Mouse (Mus musculus): ENCODE data around the gene Agpat2.

Gene Agpat2

DNA sequence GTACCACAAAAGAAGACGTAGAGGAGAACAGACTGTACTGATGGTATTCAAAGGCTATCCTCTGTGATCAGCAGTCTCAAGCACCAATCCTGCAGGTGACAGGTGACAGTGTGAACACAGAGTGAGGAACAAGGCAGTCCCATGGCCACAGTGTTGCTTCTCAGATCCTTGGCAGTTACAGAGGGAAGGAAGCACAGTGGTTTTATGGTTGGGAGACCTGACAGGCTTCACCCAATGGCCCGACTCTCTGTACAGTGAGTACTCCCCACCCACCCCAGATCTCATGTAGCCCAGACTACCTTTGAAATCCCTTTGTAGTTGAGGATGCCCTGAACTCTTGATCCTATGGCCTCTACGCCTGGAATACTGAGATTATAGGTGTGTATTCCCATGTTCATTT, 21.2 kb upstream of the Agpat2 start:
- DNase-seq = no peak

DNA sequence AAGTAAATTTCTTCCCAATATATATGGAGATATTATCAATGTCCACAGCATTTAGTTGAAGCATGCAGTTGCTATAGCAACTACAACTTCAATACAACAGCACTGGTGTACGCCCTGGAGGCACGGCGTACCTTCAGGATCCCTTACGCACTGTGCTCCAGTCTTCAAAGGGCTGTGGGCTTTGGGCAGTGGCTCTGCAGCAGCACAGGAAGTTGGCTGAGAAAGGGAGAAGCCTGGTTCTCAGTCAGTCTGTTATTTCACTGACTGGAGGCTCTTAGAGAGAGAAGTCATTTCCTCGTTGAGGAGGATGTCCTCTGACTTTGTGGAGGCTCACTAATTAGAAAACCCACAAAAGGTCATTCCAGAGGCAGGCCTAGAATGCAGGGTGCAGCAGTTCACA, 18.8 kb upstream of the Agpat2 start:
- no peak for DNase-seq

DNA sequence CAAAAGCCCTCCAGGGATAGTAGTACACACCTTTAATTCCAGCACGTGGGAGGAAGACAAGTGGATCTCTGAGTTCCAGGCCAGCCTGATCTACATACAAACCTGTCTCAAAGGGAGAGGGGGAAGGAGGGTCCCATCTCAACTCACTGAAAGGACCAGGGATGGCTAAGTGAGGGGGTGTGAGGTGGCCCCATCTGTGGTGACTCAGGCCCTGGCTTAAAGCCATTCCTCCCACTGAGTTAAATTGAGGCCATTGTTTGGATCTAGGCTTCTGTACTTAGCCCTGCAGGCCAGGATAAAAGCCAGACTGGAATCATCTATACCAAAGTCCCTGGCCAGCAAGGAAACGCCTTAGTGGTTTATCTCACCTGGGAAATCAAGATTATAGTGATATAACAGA, 17.0 kb upstream of the Agpat2 start:
- DNase-seq = no peak

DNA sequence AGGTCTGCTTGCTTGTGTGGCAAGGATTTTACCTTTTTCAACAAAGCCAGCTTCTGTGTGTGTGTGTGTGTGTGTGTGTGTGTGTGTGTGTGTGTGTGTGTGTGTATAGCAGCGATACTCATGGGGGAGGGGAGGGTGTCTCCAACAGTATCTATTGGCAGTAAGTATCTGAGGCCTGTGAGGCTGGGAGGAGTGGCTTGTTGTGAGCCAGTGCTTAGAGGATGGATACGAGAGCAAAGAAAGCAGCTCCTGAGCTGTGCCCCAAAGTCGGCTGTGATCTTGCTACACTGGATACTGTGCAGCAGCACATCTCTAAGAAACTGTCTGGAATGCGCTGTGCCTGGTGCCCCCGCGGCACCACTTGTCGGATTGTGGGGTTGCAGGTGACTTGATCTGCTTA, 13.7 kb upstream of the Agpat2 start:
- DNase-seq = no peak

DNA sequence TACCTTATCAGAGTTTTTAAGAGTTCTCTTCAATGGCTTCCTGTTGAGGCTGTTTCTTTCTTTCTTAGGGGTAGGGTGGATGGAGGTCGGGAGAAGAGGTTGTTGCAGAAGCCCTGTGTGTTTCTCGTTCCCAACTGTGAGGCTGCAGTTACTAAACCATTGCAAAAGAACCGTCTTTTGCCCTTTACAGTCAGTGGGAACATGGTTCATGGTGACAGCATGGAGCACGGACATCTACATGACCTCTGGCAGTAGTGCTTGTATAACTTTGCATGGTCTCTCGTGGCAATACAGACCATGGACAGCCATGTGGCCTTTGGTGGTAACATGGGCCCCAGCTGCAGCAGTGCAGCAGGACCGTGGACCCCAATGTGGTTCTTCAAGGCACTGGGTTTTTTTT, 13.1 kb upstream of the Agpat2 start:
- DNase-seq = no peak

DNA sequence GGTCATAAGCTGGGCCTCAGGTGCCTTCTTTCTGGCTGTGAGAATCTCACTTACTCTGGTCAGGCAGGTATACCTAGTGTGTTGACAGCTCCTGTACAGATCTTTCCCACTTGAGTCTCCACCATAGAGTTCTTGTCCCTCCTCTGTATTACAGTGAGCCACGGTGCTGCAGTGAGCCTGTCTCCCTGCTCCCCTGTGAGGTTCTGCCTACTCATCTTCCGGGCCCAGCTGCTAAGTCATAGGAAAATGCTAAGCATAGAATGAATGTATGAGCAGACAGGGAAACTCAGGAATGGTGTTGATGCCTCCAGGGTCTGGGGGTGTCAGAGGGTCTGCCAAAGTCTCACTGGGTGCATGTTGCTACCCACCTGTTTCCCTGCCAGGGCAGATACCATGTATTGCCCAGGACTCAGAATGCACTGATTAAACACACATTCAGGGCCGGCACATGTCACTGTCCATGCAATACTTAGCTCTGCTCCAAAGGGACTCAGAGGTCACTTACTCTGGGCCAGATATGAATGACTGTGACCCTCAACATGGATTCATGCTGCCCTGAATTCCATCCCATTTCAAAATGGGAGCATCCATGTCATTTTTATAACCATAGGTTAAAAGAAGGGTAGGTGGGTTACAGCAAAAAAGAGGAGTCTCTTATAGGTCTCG, 11.4 kb upstream of the Agpat2 start:
- no peak for DNase-seq

DNA sequence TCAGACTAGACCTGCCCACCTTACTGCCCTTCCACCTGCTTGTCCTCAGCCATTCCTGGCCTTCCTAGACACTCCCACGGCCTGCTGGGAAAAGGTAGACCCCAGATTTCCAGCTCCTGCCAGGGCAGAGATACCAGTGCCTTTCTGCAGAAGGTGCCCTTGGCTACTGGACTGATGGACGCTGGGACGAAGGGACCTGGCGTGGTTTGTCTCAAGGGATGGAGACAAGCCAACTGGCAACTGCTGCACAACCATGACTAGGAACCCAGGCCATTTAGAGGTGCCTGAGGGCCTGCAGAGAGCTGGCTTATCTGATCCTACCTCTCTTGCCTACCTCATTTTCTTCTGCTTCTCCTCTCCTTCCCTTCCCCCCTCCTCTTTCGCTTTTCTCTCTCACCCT, 10.7 kb upstream of the Agpat2 start:
- DNase-seq = no peak

DNA sequence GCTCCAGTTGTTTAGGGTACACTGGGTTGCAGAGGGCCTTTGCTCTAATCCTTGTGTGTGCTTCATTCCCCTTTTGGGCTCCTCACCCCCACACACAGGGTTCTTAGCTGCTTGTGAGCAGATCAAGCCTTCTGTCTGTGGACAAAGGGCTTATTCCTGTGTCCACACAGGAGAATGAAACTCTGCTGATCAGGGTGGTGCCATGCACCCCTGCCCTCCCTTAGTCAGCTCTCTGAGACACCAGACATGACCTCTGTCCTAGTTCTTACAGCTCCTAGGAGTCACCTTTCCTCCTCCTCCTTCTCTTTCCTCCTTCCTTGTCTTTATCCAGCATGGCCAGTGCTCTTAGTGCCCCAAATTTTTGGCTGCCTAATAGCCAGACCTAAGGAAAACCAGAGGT, 7.7 kb upstream of the Agpat2 start:
- no peak for DNase-seq

DNA sequence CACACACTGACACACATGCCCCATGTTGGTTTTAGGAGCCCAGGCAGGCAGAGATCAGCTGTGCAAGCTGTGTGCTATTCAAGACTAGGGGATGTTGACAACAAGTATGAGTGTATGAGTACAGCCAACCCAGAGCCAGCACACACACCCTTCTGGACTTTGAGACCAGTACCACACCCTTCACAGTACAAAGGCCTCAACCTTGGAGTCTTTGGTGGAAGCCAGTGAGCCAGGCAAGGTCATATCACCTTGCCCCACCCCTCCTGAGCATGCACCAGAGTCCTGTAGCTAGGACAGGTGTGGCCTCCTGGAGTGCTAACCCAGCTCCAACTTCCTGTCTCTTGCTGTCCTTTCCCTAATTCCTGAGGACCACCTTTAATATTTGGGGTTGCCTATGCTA, 6.8 kb upstream of the Agpat2 start:
- no peak for DNase-seq

DNA sequence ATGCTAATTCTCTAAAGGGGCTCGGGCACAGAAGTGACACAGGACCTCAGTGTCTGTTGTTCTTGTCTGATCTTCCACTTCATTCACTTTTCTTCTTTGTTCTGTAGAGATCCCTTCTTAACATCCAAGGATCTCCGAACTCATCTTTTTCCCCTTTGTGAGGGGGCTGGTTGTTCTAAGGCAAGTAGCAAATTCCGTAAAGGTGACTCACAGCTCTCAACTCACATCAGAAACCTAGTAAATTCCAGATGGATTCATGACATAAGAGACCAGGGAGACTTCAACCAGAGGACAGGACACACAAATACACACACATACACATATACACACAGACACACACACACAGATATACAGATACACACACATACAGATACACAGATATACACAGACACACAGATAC, 6.3 kb upstream of the Agpat2 start:
- no peak for DNase-seq

DNA sequence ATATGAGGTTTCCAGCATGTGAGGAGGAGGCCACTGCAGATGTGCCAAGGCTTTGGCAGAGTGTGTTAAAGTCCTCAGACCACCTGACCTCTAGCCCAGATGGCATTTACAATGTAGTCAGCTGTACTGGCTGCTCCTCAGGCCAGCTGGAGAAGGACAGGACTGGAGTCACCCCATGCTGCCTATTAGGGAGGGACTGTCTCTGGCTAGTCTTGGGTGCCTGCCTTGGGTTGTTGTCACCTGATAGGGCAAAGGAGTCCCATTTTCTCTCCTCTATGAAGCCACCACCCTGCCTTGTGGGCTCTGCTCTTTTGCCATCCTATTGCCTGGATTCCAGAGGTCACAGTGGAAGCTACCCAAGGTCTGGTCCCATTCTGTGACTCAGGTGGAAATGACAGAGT, 5.0 kb upstream of the Agpat2 start:
- DNase-seq = no peak

DNA sequence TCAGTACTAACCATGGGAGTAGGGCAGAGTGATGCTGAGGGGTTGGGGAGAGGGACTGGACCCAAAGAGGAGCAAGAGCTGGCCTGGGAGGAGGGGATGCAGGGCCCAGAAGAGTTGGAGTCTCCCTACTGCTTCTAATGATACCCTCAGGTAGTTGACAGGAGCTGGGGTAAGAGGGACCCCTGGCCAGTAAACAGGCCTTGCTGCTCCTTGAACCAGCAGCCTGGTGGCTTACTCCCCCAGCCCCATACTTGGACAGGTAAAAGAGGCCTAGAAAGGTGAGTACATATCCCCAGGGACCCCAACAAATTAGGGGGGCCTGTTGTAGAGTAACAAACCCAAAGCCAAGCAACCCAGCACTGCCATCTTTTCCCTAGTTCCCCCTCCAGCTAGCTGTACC, 4.6 kb upstream of the Agpat2 start:
- no peak for DNase-seq

DNA sequence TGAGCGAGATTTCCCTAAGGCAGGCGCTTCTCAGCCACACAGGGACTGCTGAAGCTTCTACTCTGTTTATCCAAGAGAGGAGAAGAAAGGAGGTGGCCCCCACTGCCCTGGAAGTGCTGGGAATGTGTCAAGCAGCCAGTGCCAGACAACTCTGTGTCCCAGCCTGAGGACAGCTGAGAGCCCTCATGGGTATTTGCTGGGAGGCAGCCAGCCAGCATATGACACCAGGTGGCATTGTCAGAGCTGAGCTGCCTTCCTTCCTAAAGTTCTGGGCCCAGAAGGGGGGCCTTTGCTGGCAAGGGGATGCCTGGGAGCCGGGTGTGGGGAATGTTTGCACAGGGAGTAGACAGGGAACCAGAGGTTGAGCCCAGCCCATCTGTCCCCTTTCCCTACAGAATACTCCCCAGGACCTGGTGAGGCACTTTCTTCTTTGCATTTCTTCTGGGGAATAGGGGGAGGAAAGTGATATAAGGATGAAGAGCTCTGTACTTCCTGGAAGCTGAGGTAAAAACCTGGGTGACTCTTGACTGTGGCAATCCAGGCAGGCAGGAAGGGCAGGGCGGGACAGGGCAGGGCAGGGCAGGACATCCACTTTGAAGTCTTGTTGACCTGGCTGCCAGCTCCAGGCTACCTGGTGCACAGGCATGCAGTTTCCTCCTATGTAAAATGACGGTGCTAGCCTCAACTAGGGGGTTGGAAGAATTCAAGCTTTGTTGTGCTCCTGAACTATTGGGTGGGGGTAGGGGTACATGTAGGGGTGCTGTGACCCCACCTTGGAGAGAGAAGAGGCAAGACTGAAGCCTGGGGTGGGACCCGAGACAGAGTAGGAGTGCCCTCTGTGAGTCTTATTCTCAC, 3.1 kb upstream of the Agpat2 start:
- no peak for DNase-seq

DNA sequence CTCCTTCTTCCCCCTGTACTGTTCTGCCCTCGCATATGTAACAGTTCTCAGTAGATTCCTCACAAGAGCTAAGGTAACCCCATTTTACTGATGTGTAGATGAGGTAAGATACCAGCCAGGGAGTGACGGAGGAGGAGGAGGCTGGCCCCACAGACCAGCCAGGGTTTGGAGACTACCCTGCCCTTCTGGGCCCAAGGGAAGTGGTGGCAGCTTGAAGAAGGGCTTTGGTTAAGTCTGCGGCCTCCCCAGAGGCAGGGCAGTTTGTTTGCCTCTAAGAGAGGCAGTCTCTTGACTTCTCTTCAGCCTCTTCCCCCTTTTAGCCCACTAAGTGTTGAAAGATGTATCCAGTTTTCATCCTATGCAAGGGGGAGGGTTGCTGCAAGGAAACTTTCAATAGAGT, 2.4 kb upstream of the Agpat2 start:
- DNase-seq = no peak

DNA sequence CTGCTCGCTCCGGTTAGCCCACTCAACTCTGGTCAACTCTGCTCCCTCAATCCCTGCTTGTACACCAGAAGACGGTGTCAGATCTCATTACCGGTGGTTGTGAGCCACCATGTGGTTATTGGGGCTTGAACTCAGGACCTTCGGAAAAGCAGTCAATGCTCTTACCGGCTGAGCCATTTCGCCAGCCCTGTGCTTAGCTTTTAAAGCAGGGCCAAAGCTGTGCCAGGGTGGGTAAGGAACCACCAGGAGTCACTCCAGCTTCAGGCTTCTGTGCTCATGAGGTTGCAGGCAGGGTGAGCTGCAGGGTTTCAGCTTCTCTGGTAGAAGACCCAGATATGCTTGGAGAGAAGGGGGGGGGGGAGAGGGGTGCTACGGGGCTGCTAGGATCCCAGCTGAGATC, 1.1 kb upstream of the Agpat2 start:
- DNase-seq = no peak

DNA sequence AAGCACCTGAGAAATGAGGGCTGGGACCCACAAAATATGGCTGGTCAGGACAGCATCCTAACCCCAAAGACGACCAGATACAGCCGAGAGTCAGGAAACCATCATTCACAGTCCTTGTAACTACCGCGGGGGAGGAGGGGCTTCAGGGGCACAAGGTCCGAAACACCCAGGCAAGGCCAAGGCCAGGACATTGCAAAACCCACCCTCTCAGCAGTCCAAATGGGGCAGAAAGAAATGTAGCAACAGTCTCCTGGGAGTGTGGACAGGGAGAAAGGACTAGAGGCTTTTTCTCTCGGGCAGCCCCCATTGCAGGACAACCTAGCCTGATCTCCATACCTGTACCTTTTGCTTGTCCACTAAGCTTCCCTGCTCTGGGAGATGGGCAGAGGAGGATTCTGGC, 1.1 kb downstream of the Agpat2 start:
- DNase-seq = no peak

DNA sequence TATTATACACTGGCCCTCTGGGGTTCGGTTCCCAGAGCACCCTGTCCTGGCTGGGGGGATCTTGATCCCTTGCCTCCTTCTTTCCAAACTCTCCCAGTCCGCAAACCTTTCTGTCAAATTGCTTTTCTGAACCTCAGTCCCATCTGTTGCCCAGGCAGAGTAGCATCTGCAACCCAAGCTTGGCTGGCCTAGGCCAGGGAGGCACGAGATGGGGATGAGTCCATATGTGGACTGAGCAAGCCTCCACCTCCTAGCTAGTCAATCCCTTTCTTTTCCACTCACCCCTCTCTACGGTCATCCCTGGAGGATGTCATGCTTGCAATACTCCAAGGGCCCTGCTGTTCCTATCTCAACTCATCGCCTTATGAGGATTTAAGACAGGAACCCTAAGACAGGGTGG, 1.6 kb downstream of the Agpat2 start:
- DNase-seq = no peak

DNA sequence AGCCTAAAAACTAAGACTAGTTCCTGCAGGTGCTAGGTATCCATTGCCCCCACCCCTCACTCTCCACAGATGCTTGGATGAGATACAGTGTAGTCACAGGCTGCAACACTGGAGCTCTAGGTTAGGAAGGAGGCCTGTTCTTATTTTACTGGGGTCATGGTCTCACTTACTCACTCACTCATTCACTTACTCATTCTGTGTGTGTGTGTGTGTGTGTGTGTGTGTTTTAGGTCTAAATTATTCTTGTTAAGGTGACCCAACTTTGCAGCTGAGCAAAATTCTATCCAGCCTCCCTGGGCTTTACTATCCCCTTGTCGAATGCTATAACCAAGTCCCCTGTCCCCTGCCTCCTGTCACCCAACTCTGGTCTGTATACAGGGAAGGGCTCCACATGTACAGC, 2.6 kb downstream of the Agpat2 start:
- no peak for DNase-seq

DNA sequence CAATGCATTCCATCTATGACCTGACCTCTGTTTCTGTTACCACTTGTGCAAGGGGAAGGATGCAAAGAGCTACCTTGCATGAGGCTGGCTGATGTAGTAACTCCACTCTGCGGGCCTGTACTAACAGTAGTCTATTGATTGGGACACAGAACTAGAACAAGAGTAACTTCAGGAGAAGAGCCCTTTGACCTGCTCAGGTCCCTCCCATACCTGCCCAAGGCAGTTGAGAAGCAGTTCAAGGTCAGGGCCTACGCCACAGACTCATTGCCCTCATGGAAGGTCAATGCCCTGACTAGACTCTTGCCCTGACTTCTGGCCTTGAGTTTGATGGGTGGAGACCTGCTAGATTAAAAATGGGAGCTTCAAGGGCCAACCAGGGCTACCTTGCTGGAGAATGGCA, 3.6 kb downstream of the Agpat2 start:
- DNase-seq = no peak

DNA sequence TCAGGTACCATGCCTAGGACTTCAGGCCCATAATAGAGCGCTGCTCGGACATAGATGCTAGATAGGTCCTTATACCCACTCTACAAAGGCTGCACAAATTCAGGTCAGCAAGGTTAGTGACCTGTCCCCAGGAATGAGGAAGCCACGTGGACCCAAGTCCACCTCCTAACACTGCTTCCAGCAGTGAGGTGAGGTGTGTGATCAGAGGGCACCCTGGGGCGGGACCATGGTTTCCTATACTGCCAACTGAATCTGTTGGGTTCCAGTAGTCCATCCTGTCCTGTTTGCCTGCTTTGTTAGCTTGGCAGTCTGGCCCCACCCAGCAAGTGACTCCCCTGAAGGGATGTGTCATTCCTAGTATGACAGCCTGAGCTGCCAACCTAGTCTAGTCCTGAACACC, 4.3 kb downstream of the Agpat2 start:
- DNase-seq = no peak

DNA sequence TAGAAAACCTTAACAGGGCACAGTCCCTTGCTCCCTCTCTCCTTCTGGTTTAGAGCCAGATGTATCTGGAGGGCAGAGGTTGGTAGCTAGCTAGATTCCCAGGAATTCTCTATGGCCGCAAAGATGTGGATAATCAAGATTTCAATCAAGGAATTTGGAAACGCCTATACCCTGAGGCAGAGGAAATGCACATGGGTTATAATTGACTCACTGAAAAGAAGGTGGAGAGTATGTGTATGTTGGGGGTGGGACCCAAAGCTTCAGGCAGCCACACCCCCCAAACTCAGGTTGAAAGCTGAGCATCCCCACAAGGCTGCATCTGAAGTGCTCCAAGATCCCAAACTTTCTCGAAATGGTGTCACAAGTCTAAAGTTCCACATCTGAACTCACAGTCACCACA, 5.8 kb downstream of the Agpat2 start:
- no peak for DNase-seq

DNA sequence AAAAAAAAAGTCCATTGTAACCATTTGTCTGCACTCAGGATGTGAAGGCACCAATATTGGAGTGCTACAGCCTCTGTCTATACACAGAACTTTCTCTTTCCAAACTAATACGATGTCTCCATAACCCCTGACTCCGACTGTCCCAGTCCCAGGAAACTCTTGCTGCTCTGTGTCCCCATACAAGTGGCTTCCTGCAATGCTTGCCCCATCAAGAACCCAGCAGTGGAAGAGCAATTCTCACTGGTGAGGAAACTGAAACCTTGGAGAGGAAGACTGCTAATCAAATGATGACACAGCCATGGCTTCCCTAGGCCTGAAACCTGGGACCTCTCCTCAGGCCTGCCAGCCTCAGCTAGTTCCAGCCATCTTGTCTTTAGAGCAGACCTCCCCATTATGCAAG, 6.4 kb downstream of the Agpat2 start:
- DNase-seq = no peak

DNA sequence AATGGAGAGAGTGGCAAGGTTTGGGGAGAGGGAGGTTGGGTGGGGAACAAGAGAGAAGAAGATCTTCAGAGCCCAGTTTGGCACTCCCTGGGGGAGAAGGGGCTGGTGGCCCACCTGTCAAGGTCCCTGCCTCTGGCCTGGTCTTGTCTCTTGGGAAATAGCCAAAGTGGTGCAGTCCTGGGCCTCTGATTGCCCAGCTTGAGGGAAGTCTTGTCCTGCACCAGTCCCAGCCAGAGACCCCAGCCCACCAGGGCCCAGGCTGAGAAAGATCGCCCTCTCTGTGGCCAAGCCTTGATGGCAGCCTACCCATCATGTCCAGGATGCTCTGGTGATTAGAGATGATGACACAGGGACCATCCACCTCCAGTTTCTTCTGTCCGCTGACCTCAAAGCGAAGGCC, 7.3 kb downstream of the Agpat2 start:
- no peak for DNase-seq

DNA sequence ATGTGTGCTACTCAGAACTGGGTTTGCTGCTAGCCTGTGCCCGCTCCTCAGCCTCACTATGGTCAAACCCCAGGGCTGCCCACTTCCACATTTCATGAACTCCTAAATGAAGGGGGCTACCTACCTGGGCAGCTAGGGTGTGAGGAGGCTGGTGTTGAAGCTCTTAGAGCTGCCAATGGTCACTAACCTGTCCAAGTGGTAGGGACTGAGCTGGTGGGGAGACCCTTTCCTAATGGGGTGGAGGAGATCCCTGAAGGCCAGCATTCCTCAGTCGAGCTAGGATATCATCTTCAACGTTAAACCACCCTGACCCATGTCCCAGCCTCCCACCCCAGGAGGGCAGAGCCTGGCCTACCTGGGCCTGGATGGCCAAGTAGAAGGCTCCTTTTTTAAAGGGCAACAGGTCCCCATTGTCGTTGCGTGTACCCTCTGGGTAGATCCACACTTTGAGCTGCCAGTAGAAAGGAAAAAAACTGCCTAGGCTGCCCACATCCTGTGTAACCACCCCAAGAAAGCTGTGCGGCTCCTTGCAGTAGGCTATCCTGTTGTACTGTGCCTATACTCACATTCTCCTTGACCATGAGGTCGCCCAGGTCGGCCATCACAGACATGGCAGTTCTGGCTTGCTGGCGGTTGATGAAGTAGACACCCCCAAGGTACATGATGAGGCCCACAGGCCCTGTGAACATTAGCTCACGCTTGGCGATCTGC, 8.3 kb downstream of the Agpat2 start:
- DNase-seq = no peak
